Mouse (Mus musculus): ENCODE measurements around the gene Ccdc151. TPM values are rescaled to one million over a fixed set of nuclear protein-coding genes. Genes with fewer than 3 reads are reported as not detected.

The Ccdc151 gene
- polyA plus RNA-seq, 1 experiment from 2014 or later: 3.5 TPM

GRCm38 (mm10) chr9:21944267-21944666 is 58.2 kb downstream of the Ccdc151 start:
- Histone ChIP-seq H3K9ac (ENCODE audit: low read length) (no peak overlapping the region), H3K4me2 (ENCODE audit: low read depth) (no peak overlapping the region), H3K27me3 (ENCODE audit: control insufficient read depth, insufficient read depth, low read length) (no peaks in the 10 kb centered on the region), H3K27ac (ENCODE audit: low read depth, low read length) (no peak overlapping the region), H3K4me3 (ENCODE audit: low read depth, low read length) (no peak overlapping the region), H3K4me1 (ENCODE audit: control insufficient read depth, insufficient read depth, low read length) (no peaks in the 10 kb centered on the region), H3K9me3 (ENCODE audit: control insufficient read depth, low read length) (no peaks in the 10 kb centered on the region), H3K36me3 (ENCODE audit: control insufficient read depth, insufficient read depth, low read length) (no peaks in the 10 kb centered on the region)
- no peak for ATAC-seq (ENCODE audit: insufficient read depth, low FRiP score, low TSS enrichment)
- 21% methylated on average over 23 of the region's 23 CpGs for WGBS
- peak; percentile 43 for DNase-seq (ENCODE audit: low spot score)

- Histone ChIP-seq H3K4me2 (ENCODE audit: low read depth) (no peak overlapping the region), H3K9ac (ENCODE audit: low read length) (no peak overlapping the region), H3K9me3 (ENCODE audit: control insufficient read depth, low read length) (no peaks in the 10 kb centered on the region), H3K27ac (ENCODE audit: low read depth, low read length) (no peak overlapping the region), H3K4me3 (ENCODE audit: low read depth, low read length) (no peak overlapping the region), H3K4me1 (ENCODE audit: control insufficient read depth, insufficient read depth, low read length) (no peaks in the 10 kb centered on the region), H3K27me3 (ENCODE audit: control insufficient read depth, insufficient read depth, low read length) (no peaks in the 10 kb centered on the region), H3K36me3 (ENCODE audit: control insufficient read depth, insufficient read depth, low read length) (no peaks in the 10 kb centered on the region)
- WGBS: 35% methylated on average over 12 of the region's 12 CpGs
- DNase-seq (ENCODE audit: low spot score) (no peak), ATAC-seq (ENCODE audit: insufficient read depth, low FRiP score, low TSS enrichment) (no peak)
These were observed 58.8 kb downstream of the Ccdc151 start for GRCm38 (mm10) chr9:21943638-21944037.

GRCm38 (mm10) chr9:21943046-21943445 is 59.4 kb downstream of the Ccdc151 start:
- H3K4me3 ChIP-seq (ENCODE audit: low read depth, low read length): no peak overlapping the region
- H3K27ac ChIP-seq (ENCODE audit: low read depth, low read length): no peak overlapping the region
- H3K9me3 ChIP-seq (ENCODE audit: control insufficient read depth, low read length): no peaks in the 10 kb centered on the region
- WGBS: 74% methylated on average over 12 of the region's 12 CpGs
- no peak overlapping the region for H3K9ac ChIP-seq (ENCODE audit: low read length)
- no peaks in the 10 kb centered on the region for H3K36me3 ChIP-seq (ENCODE audit: control insufficient read depth, insufficient read depth, low read length)
- DNase-seq (ENCODE audit: low spot score): no peak
- H3K4me2 ChIP-seq (ENCODE audit: low read depth): no peak overlapping the region
- H3K4me1 ChIP-seq (ENCODE audit: control insufficient read depth, insufficient read depth, low read length): no peaks in the 10 kb centered on the region
- ATAC-seq (ENCODE audit: insufficient read depth, low FRiP score, low TSS enrichment): no peak
- no peaks in the 10 kb centered on the region for H3K27me3 ChIP-seq (ENCODE audit: control insufficient read depth, insufficient read depth, low read length)

Other genes starting within 250 kb of the Ccdc151 start
- 116 and 117 TPM in 2 replicates for gene Spc24, start 242.3 kb downstream of the Ccdc151 start, polyA plus RNA-seq (2014; fragmentation: Nextera tagmentation; extraction: Ambion mirVana)
- 3.7 and 4.5 TPM in 2 replicates for gene Kank2, start 203.9 kb downstream of the Ccdc151 start, polyA plus RNA-seq (2014; fragmentation: Nextera tagmentation; extraction: Ambion mirVana)
- gene Angptl8, start 167.1 kb downstream of the Ccdc151 start, polyA plus RNA-seq (2014; fragmentation: Nextera tagmentation; extraction: Ambion mirVana): not detected in 2 replicates
- 24.7 and 25.4 TPM in 2 replicates for gene Dock6, start 150.0 kb downstream of the Ccdc151 start, polyA plus RNA-seq (2014; fragmentation: Nextera tagmentation; extraction: Ambion mirVana)
- gene Rab3d, start 84.4 kb downstream of the Ccdc151 start, polyA plus RNA-seq (2014; fragmentation: Nextera tagmentation; extraction: Ambion mirVana): 11.1 and 12.7 TPM in 2 replicates
- gene Ccdc159, start 75.2 kb downstream of the Ccdc151 start, polyA plus RNA-seq (2014; fragmentation: Nextera tagmentation; extraction: Ambion mirVana): 3.6 TPM in 2 replicates
- gene Tmem205, start 75.1 kb downstream of the Ccdc151 start, polyA plus RNA-seq (2014; fragmentation: Nextera tagmentation; extraction: Ambion mirVana): 35.1 and 35.4 TPM in 2 replicates
- 27.7 TPM in 2 replicates for gene Plppr2, start 65.6 kb downstream of the Ccdc151 start, polyA plus RNA-seq (2014; fragmentation: Nextera tagmentation; extraction: Ambion mirVana)
- gene Swsap1, start 46.9 kb downstream of the Ccdc151 start, polyA plus RNA-seq (2014; fragmentation: Nextera tagmentation; extraction: Ambion mirVana): 18.9 and 22.5 TPM in 2 replicates
- 4.1 and 5.9 TPM in 2 replicates for gene Epor, start 39.1 kb downstream of the Ccdc151 start, polyA plus RNA-seq (2014; fragmentation: Nextera tagmentation; extraction: Ambion mirVana)
- gene Rgl3, start 13.2 kb downstream of the Ccdc151 start, polyA plus RNA-seq (2014; fragmentation: Nextera tagmentation; extraction: Ambion mirVana): 2.3 and 3.7 TPM in 2 replicates
- gene Prkcsh, start 172 bp upstream of the Ccdc151 start, polyA plus RNA-seq (2014; fragmentation: Nextera tagmentation; extraction: Ambion mirVana): 91.4 and 106 TPM in 2 replicates
- gene Elavl3, start 49.4 kb upstream of the Ccdc151 start, polyA plus RNA-seq (2014; fragmentation: Nextera tagmentation; extraction: Ambion mirVana): 64.6 and 69.1 TPM in 2 replicates
- gene Gm49318, start 68.6 kb upstream of the Ccdc151 start, polyA plus RNA-seq (2014; fragmentation: Nextera tagmentation; extraction: Ambion mirVana): not detected in 2 replicates
- 8.2 and 9.5 TPM in 2 replicates for gene Zfp653, start 68.7 kb upstream of the Ccdc151 start, polyA plus RNA-seq (2014; fragmentation: Nextera tagmentation; extraction: Ambion mirVana)
- gene Ecsit, start 82.8 kb upstream of the Ccdc151 start, polyA plus RNA-seq (2014; fragmentation: Nextera tagmentation; extraction: Ambion mirVana): 40.1 and 40.4 TPM in 2 replicates
- 1.0 and 2.6 TPM in 2 replicates for gene Cnn1, start 96.6 kb upstream of the Ccdc151 start, polyA plus RNA-seq (2014; fragmentation: Nextera tagmentation; extraction: Ambion mirVana)
- gene Elof1, start 114.5 kb upstream of the Ccdc151 start, polyA plus RNA-seq (2014; fragmentation: Nextera tagmentation; extraction: Ambion mirVana): 217 and 221 TPM in 2 replicates
- gene Acp5, start 133.1 kb upstream of the Ccdc151 start, polyA plus RNA-seq (2014; fragmentation: Nextera tagmentation; extraction: Ambion mirVana): 14.9 and 16.8 TPM in 2 replicates
- gene Pigyl, start 154.2 kb upstream of the Ccdc151 start, polyA plus RNA-seq (2014; fragmentation: Nextera tagmentation; extraction: Ambion mirVana): 59.6 and 59.7 TPM in 2 replicates
- gene Zfp872, start 185.5 kb upstream of the Ccdc151 start, polyA plus RNA-seq (2014; fragmentation: Nextera tagmentation; extraction: Ambion mirVana): 0.15 and 0.24 TPM in 2 replicates
- gene Zfp809, start 223.1 kb upstream of the Ccdc151 start, polyA plus RNA-seq (2014; fragmentation: Nextera tagmentation; extraction: Ambion mirVana): 11.7 and 12.3 TPM in 2 replicates